Mouse (Mus musculus) stomach, embryonic 15.5 days (tissue): ENCODE results near the gene Rad21l. TPM values are rescaled to one million over a fixed set of nuclear protein-coding genes. Genes with fewer than 3 reads are reported as not detected.

Experiments
- ATAC-seq: fragments of 200-750 bp; cut with Nextera tagmentation; 2 replicates; pipeline ENCODE4 v1.8.0; 2017; ENCODE audit warnings: low read depth, moderate number of reproducible peaks, moderate TSS enrichment; ENCODE audit not compliant: insufficient read depth, low FRiP score
- H3K27ac ChIP-seq: fragments of 300-500 bp; sonication (generic); 2 replicates; pipeline ENCODE4 v1.5.1; 2015; ENCODE audit warnings: mild to moderate bottlenecking, inconsistent platforms
- H3K27me3 ChIP-seq: fragments of 300-500 bp; sonication (generic); replicated peaks from 2 replicates; pipeline ENCODE4 v1.6.1; 2015; ENCODE audit warnings: inconsistent platforms
- H3K36me3 ChIP-seq: fragments of 300-500 bp; sonication (generic); 2 replicates; pipeline ENCODE4 v1.6.1; 2015; ENCODE audit warnings: inconsistent platforms
- H3K4me1 ChIP-seq: fragments of 300-500 bp; sonication (generic); 2 replicates; pipeline ENCODE4 v1.6.1; 2015; ENCODE audit warnings: inconsistent platforms
- H3K4me2 ChIP-seq: fragments of 300-500 bp; sonication (generic); 2 replicates; pipeline ENCODE4 v1.6.1; 2015; ENCODE audit warnings: mild to moderate bottlenecking, inconsistent platforms
- H3K4me3 ChIP-seq: fragments of 300-500 bp; sonication (generic); replicated peaks from 2 replicates; pipeline ENCODE4 v1.5.1; 2015; ENCODE audit warnings: inconsistent platforms
- H3K9ac ChIP-seq: fragments of 300-500 bp; sonication (generic); 2 replicates; pipeline ENCODE4 v1.6.1; 2015; ENCODE audit warnings: inconsistent platforms
- H3K9me3 ChIP-seq: fragments of 300-500 bp; sonication (generic); 2 replicates; pipeline ENCODE4 v1.6.1; 2016; ENCODE audit warnings: inconsistent platforms
- WGBS: fragments of 180-500 bp; shearing (Covaris S2); methylation state at CpG from one replicate; pipeline ENCODE4 v1.1.7; 2015; 5-methylcytosine and 5-hydroxymethylcytosine counted together
- polyA plus RNA-seq: library from polyadenylated mRNA; unstranded; fragments of >200 nt; fragmentation: Nextera tagmentation; extraction: Ambion mirVana; gene quantifications from 2 replicates; pipeline ENCODE4 v1.2.1, GENCODE M21; 2015

Gene Rad21l
- not detected in 2 replicates for polyA plus RNA-seq

GRCm38 (mm10) chr2:151668433-151668832 lies at the start of gene Rad21l:
TSS of gene Rad21l (minus strand) at chr2:151668533.
- Histone ChIP-seq H3K4me2 (no peak within 1 kb of the TSS), H3K27ac (no peak within 1 kb of the TSS), H3K9me3 (no peaks in the 10 kb centered on the region), H3K36me3 (no peaks in the 10 kb centered on the region), H3K4me3 (no peak within 1 kb of the TSS), H3K4me1 (0 out of 2 replicates have a peak, but pooled peaks cover 5% of the 10 kb centered on the region), H3K9ac (no peak within 1 kb of the TSS), H3K27me3 (0 out of 2 replicates have a peak, but pooled peaks cover 3% of the 10 kb centered on the region)
- no peak for ATAC-seq
- 72% methylated on average over 3 of the region's 3 CpGs for WGBS

DNA sequence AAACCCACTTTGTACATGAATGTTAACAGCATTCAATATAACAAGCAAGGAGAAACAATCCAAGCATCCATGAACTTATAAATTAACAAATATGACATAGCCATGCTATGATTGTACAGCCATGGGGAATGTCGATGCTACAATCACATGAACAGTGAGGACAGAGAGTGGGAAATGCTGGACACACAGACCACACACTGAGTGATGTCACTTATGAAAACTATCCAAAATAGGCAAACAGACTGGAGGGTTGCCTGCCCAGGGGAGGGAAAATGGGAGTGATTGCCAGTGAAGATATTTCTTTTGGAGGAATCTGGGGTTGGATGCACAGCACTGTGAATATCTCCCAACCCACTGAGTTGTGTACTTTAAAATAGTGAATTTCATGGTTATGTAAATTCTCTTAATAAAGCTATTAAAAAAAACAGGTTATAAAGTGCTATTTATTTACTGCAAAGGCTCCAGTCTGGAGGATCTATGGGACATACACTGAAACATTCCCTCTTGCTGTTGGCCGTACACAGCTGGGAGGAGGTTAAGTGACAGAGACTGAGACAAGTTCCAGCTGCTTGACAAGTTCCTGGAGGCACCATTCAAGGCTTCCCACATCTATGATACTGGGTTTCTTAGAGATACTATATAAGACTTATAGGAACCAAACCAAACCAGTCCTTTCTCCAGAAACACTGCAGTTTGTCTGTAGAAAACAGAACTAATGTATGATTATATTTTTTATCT lies 48.2 kb upstream of the Rad21l start:
- Histone ChIP-seq H3K4me3 (no peak overlapping the region), H3K36me3 (peaks cover 27% of the 10 kb centered on the region), H3K27ac (no peak overlapping the region), H3K9ac (no peak overlapping the region), H3K4me2 (no peak overlapping the region), H3K4me1 (no peaks in the 10 kb centered on the region), H3K9me3 (no peaks in the 10 kb centered on the region), H3K27me3 (no peaks in the 10 kb centered on the region)
- ATAC-seq: no peak
- 65% methylated on average over 2 of the region's 2 CpGs for WGBS

GRCm38 (mm10) chr2:151715526-151715925 lies 47.2 kb upstream of the Rad21l start:
- 93% methylated on average over 4 of the region's 4 CpGs for WGBS
- no peak for ATAC-seq

GRCm38 (mm10) chr2:151712647-151713046 lies 44.3 kb upstream of the Rad21l start:
- Histone ChIP-seq H3K36me3 (peaks cover 6% of the 10 kb centered on the region), H3K4me3 (no peak overlapping the region), H3K27me3 (no peaks in the 10 kb centered on the region), H3K4me1 (no peaks in the 10 kb centered on the region), H3K27ac (no peak overlapping the region), H3K4me2 (no peak overlapping the region), H3K9ac (no peak overlapping the region), H3K9me3 (no peaks in the 10 kb centered on the region)
- 29% methylated on average over 3 of the region's 3 CpGs for WGBS
- no peak for ATAC-seq

More at GRCm38 (mm10) chr2:151715526-151715925, 47.2 kb upstream of the Rad21l start:
- no peak overlapping the region for H3K27ac ChIP-seq
- H3K9ac ChIP-seq: no peak overlapping the region
- no peak overlapping the region for H3K4me3 ChIP-seq
- no peaks in the 10 kb centered on the region for H3K9me3 ChIP-seq
- no peaks in the 10 kb centered on the region for H3K4me1 ChIP-seq
- no peaks in the 10 kb centered on the region for H3K27me3 ChIP-seq
- no peak overlapping the region for H3K4me2 ChIP-seq
- H3K36me3 ChIP-seq: peaks cover 20% of the 10 kb centered on the region

DNA sequence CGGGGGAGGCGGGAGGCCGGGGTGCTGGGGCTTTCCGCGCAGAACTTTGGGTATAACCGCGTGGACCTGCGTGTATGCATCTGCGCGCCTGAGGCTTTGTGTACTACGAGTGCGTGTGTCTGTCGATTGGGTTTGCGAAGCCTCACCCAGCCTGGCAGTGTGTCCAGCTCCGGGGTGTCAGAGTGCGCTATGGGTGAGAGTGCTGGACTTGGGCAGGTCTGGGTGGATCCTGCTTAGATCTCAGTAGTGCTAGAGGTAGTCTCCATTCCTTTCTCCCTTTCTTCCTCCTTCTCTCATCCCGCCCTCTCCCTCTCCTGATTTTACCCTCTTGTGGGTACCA lies 34.5 kb upstream of the Rad21l start:
- Histone ChIP-seq H3K27ac (no peak overlapping the region), H3K27me3 (peaks cover 39% of the 10 kb centered on the region), H3K9ac (no peak overlapping the region), H3K9me3 (no peaks in the 10 kb centered on the region), H3K4me3 (peak overlapping the region; percentile 58), H3K36me3 (no peaks in the 10 kb centered on the region), H3K4me2 (peak overlapping the region; percentile 99), H3K4me1 (peaks cover 11% of the 10 kb centered on the region)
- 2% methylated on average over 17 of the region's 17 CpGs for WGBS
- peak; percentile 17; the same call in 1 of the 2 replicates for ATAC-seq

GRCm38 (mm10) chr2:151702146-151702850 lies 34.0 kb upstream of the Rad21l start:
- peak overlapping the region; percentile 99 for H3K4me2 ChIP-seq
- WGBS: 1% methylated on average over 56 of the region's 97 CpGs
- peak; percentile 83 for ATAC-seq
- H3K27me3 ChIP-seq: peaks cover 39% of the 10 kb centered on the region
- H3K4me1 ChIP-seq: peaks cover 11% of the 10 kb centered on the region
- H3K36me3 ChIP-seq: no peaks in the 10 kb centered on the region
- H3K4me3 ChIP-seq: peak overlapping the region; percentile 58
- H3K27ac ChIP-seq: no peak overlapping the region
- H3K9ac ChIP-seq: peak overlapping the region; percentile 41
- H3K9me3 ChIP-seq: no peaks in the 10 kb centered on the region

GRCm38 (mm10) chr2:151701231-151702145 lies 33.2 kb upstream of the Rad21l start, which contains the start of gene Tmem74b:
TSS of gene Tmem74b (plus strand) at chr2:151702008.
- WGBS: 7% methylated on average over 25 of the region's 25 CpGs
- ATAC-seq: no peak
- H3K9ac ChIP-seq: peak within 1 kb of the TSS; percentile 41

DNA sequence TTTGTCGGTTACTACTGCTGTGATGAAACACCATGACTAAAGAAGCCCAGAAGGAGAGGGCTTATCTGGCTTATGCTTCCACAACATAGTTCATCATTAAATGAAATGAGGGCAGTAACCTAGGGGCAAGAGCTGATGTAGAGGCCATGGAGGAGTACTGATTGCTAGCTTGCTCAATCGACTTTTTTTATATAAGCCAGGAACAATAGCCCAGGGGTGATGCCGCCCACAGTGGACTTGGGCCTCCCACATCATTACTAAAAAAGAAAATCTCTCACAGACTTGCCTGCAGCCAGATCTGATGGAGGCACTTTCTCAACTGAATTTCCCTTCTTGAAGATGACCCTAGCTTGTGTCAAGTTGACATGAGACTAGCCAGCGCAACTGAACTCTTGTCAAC lies 14.6 kb upstream of the Rad21l start:
- no peak overlapping the region for H3K4me3 ChIP-seq
- no peak for ATAC-seq
- H3K36me3 ChIP-seq: no peaks in the 10 kb centered on the region
- no peak overlapping the region for H3K4me2 ChIP-seq
- H3K27ac ChIP-seq: no peak overlapping the region
- H3K9me3 ChIP-seq: no peaks in the 10 kb centered on the region
- H3K9ac ChIP-seq: no peak overlapping the region
- no peaks in the 10 kb centered on the region for H3K27me3 ChIP-seq
- 80% methylated on average over 4 of the region's 4 CpGs for WGBS
- no peaks in the 10 kb centered on the region for H3K4me1 ChIP-seq

More at GRCm38 (mm10) chr2:151701231-151702145, 33.2 kb upstream of the Rad21l start, which contains the start of gene Tmem74b:
- no peaks in the 10 kb centered on the region for H3K9me3 ChIP-seq
- peak within 1 kb of the TSS; percentile 58 for H3K4me3 ChIP-seq
- peaks cover 11% of the 10 kb centered on the region for H3K4me1 ChIP-seq
- no peaks in the 10 kb centered on the region for H3K36me3 ChIP-seq
- peaks cover 39% of the 10 kb centered on the region for H3K27me3 ChIP-seq
- H3K4me2 ChIP-seq: peak within 1 kb of the TSS; percentile 99
- H3K27ac ChIP-seq: no peak within 1 kb of the TSS

DNA sequence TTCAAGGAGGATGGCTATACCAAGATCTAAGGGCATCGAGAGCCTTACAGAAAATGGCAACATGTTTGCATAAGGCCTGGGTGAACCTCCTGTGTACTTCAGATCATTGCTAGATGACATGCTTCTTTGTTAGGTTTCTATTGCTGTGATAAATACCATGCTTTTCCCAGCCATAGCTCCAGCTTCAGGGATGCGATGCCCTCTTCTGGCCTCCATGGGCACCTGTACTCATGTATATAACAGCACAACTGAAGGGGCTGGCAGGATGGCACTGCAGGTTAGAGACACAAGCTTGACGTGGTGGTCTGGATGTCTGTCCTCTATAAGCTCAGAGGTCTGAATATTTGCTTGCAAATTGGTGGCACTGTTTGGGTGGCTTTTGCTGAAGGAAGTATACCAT lies 14.0 kb upstream of the Rad21l start:
- H3K27me3 ChIP-seq: no peaks in the 10 kb centered on the region
- H3K4me1 ChIP-seq: no peaks in the 10 kb centered on the region
- no peak overlapping the region for H3K9ac ChIP-seq
- H3K36me3 ChIP-seq: no peaks in the 10 kb centered on the region
- no peak overlapping the region for H3K4me2 ChIP-seq
- WGBS: 59% methylated on average over 3 of the region's 3 CpGs
- no peak overlapping the region for H3K27ac ChIP-seq
- no peak overlapping the region for H3K4me3 ChIP-seq
- ATAC-seq: no peak
- no peaks in the 10 kb centered on the region for H3K9me3 ChIP-seq

DNA sequence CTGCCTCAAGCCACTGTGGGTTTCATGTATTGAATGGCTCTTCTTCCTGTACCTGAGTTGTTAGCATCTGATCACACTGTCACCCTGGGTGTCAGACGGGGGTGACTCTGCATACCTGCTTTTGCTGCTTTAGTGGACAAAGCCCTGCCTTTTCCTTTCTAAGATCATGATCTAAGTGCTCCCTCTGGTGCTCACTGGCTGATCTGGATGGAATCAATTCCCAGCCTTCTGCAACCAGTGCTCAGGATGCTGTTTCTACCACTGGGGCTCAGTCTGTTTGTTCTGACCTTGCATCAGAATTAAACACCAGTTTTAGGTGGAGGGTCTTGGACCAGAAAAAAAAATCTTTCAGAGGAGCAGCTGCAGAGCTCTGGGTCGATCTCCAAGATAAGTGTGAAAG lies 7.9 kb upstream of the Rad21l start:
- H3K9ac ChIP-seq: no peak overlapping the region
- no peaks in the 10 kb centered on the region for H3K9me3 ChIP-seq
- no peak overlapping the region for H3K4me3 ChIP-seq
- WGBS: 59% methylated on average over 2 of the region's 2 CpGs
- H3K27me3 ChIP-seq: no peaks in the 10 kb centered on the region
- no peak for ATAC-seq
- H3K4me2 ChIP-seq: no peak overlapping the region
- no peaks in the 10 kb centered on the region for H3K36me3 ChIP-seq
- no peak overlapping the region for H3K27ac ChIP-seq
- H3K4me1 ChIP-seq: no peaks in the 10 kb centered on the region

DNA sequence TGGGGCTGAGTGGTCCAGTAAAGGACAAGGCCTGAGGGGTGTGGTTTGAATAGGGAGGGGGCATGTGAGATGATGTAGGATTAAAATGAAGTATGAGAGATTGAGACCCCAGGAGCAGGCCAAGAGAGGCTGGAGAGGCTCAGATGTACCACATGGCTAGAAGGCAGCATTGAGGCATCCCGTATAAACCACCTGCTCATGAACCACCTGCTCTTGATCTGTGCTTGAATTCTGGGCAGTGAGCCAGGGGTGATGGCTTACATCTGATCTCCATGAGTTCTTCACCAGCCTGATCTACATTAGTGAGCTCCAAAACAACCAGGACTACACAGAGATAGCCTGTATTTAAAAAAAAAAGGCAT lies 2.6 kb upstream of the Rad21l start:
- Histone ChIP-seq H3K36me3 (no peaks in the 10 kb centered on the region), H3K9me3 (no peaks in the 10 kb centered on the region), H3K9ac (no peak overlapping the region), H3K4me2 (no peak overlapping the region), H3K27me3 (0 out of 2 replicates have a peak, but pooled peaks cover 3% of the 10 kb centered on the region), H3K4me1 (0 out of 2 replicates have a peak, but pooled peaks cover 5% of the 10 kb centered on the region), H3K27ac (no peak overlapping the region), H3K4me3 (no peak overlapping the region)
- 48% methylated on average over 1 of the region's 1 CpGs for WGBS
- ATAC-seq: no peak
